Mouse (Mus musculus): ENCODE results near the gene Shq1.

- no peak for TF ChIP-seq POLR2A (IDR thresholded peaks at IDR 0.05; ENCODE audit: borderline replicate concordance, extremely low read depth, insufficient read depth, insufficient read length, poor library complexity, severe bottlenecking)
- TF ChIP-seq CTCF (IDR thresholded peaks at IDR 0.05; ENCODE audit: borderline replicate concordance, extremely low read depth, insufficient read depth, insufficient read length) = no peak
Observed at GRCm38 (mm10) chr6:100606805-100607204, 64.2 kb downstream of the Shq1 start.
